Mouse (Mus musculus) midbrain, embryonic 14.5 days (tissue): ENCODE results near the gene Gm5134. TPM values are rescaled to one million over a fixed set of nuclear protein-coding genes. Genes with fewer than 3 reads are reported as not detected.

Experiments used
- ATAC-seq: fragments of 200-750 bp; cut with Nextera tagmentation; 2 replicates; pipeline ENCODE4 v1.8.0; 2017; ENCODE audit warnings: moderate number of reproducible peaks, moderate library complexity; ENCODE audit not compliant: low FRiP score, low TSS enrichment
- DNase-seq: peaks from one replicate; pipeline ENCODE4 v3.0.0-alpha.2; 2015
- H3K27ac ChIP-seq: fragments of 300-500 bp; sonication (generic); replicated peaks from 2 replicates; pipeline ENCODE4 v1.5.1; 2014; ENCODE audit warnings: mild to moderate bottlenecking, low read depth, low read length, moderate library complexity
- H3K27me3 ChIP-seq: fragments of 300-500 bp; sonication (generic); 2 replicates; pipeline ENCODE4 v1.6.1; 2014; ENCODE audit warnings: low read length, control low read depth, mixed read lengths; ENCODE audit not compliant: control insufficient read depth, insufficient read depth
- H3K36me3 ChIP-seq: fragments of 300-500 bp; sonication (generic); 2 replicates; pipeline ENCODE4 v1.6.1; 2014; ENCODE audit warnings: low read length, control low read depth; ENCODE audit not compliant: control insufficient read depth, insufficient read depth
- H3K4me1 ChIP-seq: fragments of 300-500 bp; sonication (generic); 2 replicates; pipeline ENCODE4 v1.6.1; 2014; ENCODE audit warnings: mild to moderate bottlenecking, antibody characterized with exemption, low read length, control low read depth; ENCODE audit not compliant: control insufficient read depth, insufficient read depth
- H3K4me2 ChIP-seq: fragments of 300-500 bp; sonication (generic); 2 replicates; pipeline ENCODE4 v1.6.1; 2014; ENCODE audit warnings: mild to moderate bottlenecking, low read length, moderate library complexity
- H3K4me3 ChIP-seq: fragments of 300-500 bp; sonication (generic); replicated peaks from 2 replicates; pipeline ENCODE4 v1.5.1; 2014; ENCODE audit warnings: low read depth, low read length
- H3K9ac ChIP-seq: fragments of 300-500 bp; sonication (generic); replicated peaks from 2 replicates; pipeline ENCODE4 v1.6.1; 2014; ENCODE audit warnings: mild to moderate bottlenecking, low read length, moderate library complexity
- H3K9me3 ChIP-seq: fragments of 300-500 bp; sonication (generic); 2 replicates; pipeline ENCODE4 v1.6.1; 2016; ENCODE audit warnings: low read length, control low read depth, mixed read lengths; ENCODE audit not compliant: control insufficient read depth
- WGBS: fragments of 180-500 bp; shearing (Covaris S2); extraction: QIAGEN DNeasy Blood & Tissue Kit; methylation state at CpG from one replicate; pipeline ENCODE4 v1.1.7; 2014; 5-methylcytosine and 5-hydroxymethylcytosine counted together
- microRNA-seq: library from miRNA; unstranded; fragments of <30 nt; microRNA quantifications from one replicate; pipeline ENCODE4, GENCODE M21; 2016
- polyA plus RNA-seq: library from polyadenylated mRNA; unstranded; fragments of >200 nt; fragmentation: Nextera tagmentation; extraction: Ambion mirVana; gene quantifications from 2 replicates; pipeline ENCODE4 v1.2.1, GENCODE M21; 2014

Gm5134 gene
- polyA plus RNA-seq, 1 experiment from 2014 or later, result not detected

DNA sequence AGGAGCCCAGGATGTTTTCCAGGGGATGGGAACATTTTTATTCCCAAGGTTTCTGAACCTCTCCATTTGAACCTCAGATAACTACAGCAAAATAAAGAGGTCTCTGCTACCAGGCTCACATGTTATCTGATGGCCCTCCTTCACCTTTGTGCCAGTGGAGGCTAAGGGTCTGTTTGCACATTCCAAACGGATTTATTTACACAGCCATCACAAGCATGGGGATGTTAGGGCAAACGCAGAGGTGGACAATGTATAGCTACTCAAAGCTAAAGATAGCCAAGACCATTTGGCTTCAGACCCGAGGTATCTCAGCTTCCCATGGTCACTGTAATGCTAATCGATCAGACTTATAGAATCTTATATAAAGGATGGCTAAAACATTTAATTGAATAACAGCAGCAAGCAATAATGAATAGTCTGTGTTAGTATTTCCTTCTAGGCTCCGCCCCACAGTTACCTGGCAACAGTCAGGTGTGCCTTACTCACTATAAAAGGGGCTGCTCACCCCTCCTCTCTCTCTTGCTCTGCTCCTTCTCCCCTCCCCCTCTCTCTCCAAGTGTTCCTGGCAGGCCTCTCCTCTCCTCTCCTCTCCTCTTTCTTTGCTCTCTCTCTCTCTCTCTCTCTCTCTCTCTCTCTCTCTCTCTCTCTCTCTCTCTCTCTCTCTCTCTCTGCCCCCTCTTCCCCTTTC lies 93.0 kb downstream of the Gm5134 start:
- no peak overlapping the region for H3K4me3 ChIP-seq
- peaks cover 3% of the 10 kb centered on the region; the same call in 1 of the 2 replicates for H3K36me3 ChIP-seq
- ATAC-seq (no peak), DNase-seq (no peak)
- 57% methylated on average over 5 of the region's 5 CpGs for WGBS
- H3K27me3 ChIP-seq, result no peaks in the 10 kb centered on the region
- H3K4me2 ChIP-seq, result no peak overlapping the region
- H3K9me3 ChIP-seq, result no peaks in the 10 kb centered on the region
- no peak overlapping the region for H3K27ac ChIP-seq
- H3K9ac ChIP-seq, result no peak overlapping the region
- H3K4me1 ChIP-seq, result no peaks in the 10 kb centered on the region

DNA sequence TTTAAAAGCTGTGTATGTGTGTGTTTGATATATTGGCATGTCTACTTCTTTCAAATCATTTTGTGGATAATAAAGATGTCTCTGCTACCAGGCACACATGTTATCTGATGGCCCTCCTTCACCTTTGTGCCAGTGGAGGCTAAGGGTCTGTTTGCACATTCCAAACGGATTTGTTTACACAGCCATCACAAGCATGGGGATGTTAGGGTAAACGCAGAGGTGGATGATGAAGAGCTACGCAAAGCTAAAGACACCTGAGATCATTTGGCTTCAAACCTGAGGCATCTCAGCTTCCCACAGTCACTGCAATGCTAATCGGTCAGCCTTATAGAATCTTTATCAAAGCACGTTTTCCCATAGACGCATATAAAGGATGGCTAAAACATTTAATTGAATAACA lies 94.7 kb downstream of the Gm5134 start:
- Histone ChIP-seq H3K9ac (no peak overlapping the region), H3K4me2 (no peak overlapping the region), H3K4me3 (no peak overlapping the region), H3K4me1 (no peaks in the 10 kb centered on the region), H3K27ac (no peak overlapping the region), H3K9me3 (no peaks in the 10 kb centered on the region), H3K36me3 (no peaks in the 10 kb centered on the region), H3K27me3 (no peaks in the 10 kb centered on the region)
- WGBS, result 59% methylated on average over 6 of the region's 6 CpGs
- ATAC-seq (no peak), DNase-seq (no peak)

DNA sequence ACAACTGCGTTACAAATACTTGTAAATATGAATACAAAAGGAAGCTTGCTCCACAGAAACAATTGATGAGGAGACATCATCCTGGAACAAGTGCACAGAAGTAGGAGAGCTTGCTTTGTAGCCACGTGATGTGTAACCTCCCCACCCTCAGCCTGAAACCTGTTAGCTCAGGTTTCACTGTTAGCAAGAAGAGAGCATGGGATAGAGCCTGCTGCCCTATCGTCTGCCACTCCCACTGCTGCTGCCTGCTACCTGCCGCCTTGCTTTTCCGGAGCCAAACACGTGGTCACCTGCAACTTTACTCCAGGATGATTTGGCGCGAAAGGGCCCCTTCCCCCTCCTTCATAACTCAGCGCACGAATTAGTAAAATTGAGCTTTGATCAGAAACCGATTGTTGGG lies 97.5 kb downstream of the Gm5134 start:
- Histone ChIP-seq H3K4me1 (no peaks in the 10 kb centered on the region), H3K36me3 (no peaks in the 10 kb centered on the region), H3K4me2 (no peak overlapping the region), H3K27me3 (no peaks in the 10 kb centered on the region), H3K4me3 (no peak overlapping the region), H3K27ac (no peak overlapping the region), H3K9ac (no peak overlapping the region), H3K9me3 (no peaks in the 10 kb centered on the region)
- no peak for DNase-seq
- 88% methylated on average over 11 of the region's 11 CpGs for WGBS
- ATAC-seq, result no peak

Small RNA genes lying within 50 kb of the gene (microRNA-seq; reads per million reads assigned to microRNA genes)
- gene Mir6409, result not detected

Other genes with a start within 250 kb of the Gm5134 start
- 47.2 and 54.5 TPM in 2 replicates for gene Cabin1, start 190.2 kb upstream of the Gm5134 start, polyA plus RNA-seq
- 75.9 and 94.5 TPM in 2 replicates for gene Ddt, start 181.1 kb upstream of the Gm5134 start, polyA plus RNA-seq
- gene Gm20441, start 173.6 kb upstream of the Gm5134 start, polyA plus RNA-seq, result not detected in 2 replicates
- gene Gstt3, start 173.1 kb upstream of the Gm5134 start, polyA plus RNA-seq, result 0.23 and 1.1 TPM in 2 replicates
- gene Gstt1, start 155.9 kb upstream of the Gm5134 start, polyA plus RNA-seq, result 9.8 and 12.4 TPM in 2 replicates
- not detected in 2 replicates for gene Gstt4, start 132.0 kb upstream of the Gm5134 start, polyA plus RNA-seq
- gene Gstt2, start 117.1 kb upstream of the Gm5134 start, polyA plus RNA-seq, result 3.8 and 4.3 TPM in 2 replicates
- 1,381 and 1,864 TPM in 2 replicates for gene Mif, start 94.3 kb upstream of the Gm5134 start, polyA plus RNA-seq
- gene Derl3, start 61.1 kb upstream of the Gm5134 start, polyA plus RNA-seq, result 1.2 TPM in 2 replicates
- gene Smarcb1, start 32.9 kb upstream of the Gm5134 start, polyA plus RNA-seq, result 277 and 283 TPM in 2 replicates
- gene Chchd10, start 21.4 kb upstream of the Gm5134 start, polyA plus RNA-seq, result 44.2 and 76.8 TPM in 2 replicates
- gene Mmp11, start 18.0 kb upstream of the Gm5134 start, polyA plus RNA-seq, result 13.3 and 16.5 TPM in 2 replicates
- gene Gm867, start 13.8 kb upstream of the Gm5134 start, polyA plus RNA-seq, result 0.22 and 0.53 TPM in 2 replicates
- not detected in 2 replicates for gene Vpreb3, start 11.5 kb upstream of the Gm5134 start, polyA plus RNA-seq
- gene Zfp280b, start 78.1 kb downstream of the Gm5134 start, polyA plus RNA-seq, result 11.9 and 14.6 TPM in 2 replicates
- not detected in 2 replicates for gene Slc5a4b, start 156.4 kb downstream of the Gm5134 start, polyA plus RNA-seq
- gene Slc5a4a, start 192.9 kb downstream of the Gm5134 start, polyA plus RNA-seq, result 0.13 TPM in 1 of 2 replicates, not detected in the other